Mouse (Mus musculus) thymus, postnatal 0 days (tissue): ENCODE measurements around the gene Blm. TPM values are rescaled to one million over a fixed set of nuclear protein-coding genes. Genes with fewer than 3 reads are reported as not detected.
"Not testable (repeated sequence)": the region's sequence is repeated elsewhere in the genome, so short reads cannot be mapped to it uniquely, and the experiment has no call there.

ENCODE experiments used
- DNase-seq: peaks from one replicate; pipeline ENCODE4 v3.0.0-alpha.2; 2015; ENCODE audit warnings: low spot score
- polyA plus RNA-seq: library from polyadenylated mRNA; unstranded; fragments of >200 nt; fragmentation: Nextera tagmentation; extraction: Ambion mirVana; gene quantifications from 2 replicates; pipeline ENCODE4 v1.2.1, GENCODE M21; 2015

Gene Blm
- polyA plus RNA-seq, 1 experiment from 2014 or later = 19.5 TPM

DNA sequence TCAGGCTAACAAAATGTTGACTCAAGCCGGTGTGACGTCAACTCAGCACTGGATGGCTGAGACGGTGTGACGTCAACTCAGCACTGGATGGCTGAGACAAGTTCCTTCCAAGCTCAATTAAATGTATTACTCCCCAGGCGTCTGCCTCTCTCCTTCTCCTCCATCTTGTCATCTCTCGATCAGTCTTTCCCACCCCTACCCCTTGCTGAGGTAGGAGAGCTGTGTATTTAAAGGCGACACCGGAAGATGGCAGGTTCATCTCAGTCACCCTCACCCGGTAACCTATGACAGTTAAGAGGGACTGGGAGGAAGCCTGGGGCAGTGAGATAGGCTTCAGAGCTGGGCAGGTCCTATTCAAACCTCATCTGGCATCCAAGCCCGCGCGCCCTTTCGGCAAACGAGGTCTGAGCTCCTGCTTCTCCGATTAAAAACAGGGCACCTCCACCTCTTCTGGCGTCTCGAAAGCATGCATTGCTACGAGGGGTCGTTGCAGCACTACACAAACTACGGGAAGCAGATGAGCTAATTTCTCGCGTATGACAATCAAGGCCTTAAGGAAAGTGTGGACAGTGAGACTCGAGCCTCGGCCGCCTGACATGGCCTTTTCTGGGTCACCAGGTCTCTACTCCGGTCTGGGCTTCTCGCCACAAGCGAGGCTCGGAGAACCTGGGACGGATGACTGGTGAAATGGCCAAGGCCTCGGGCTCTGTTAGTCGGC is 469 bp downstream of the Blm start:
- DNase-seq = peak; percentile 62

DNA sequence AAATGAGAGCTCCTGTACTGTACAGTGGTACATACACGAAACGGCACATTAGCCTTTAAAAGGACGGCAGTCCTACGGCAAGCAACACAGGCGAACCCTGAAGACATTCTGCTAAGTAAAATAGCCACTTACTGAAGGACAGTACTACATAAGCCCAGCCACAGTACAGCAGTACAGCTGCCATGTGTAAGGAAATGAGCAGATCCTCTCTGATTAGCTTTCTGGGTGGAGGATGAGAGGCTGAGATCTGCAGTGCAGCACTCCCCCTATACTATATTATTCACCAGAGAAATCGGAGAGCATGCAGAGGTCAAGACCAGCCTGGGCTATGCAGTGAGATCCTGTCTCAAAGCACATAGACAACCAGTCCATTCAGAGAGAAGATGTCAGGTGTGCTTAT is 3.8 kb downstream of the Blm start:
- no peak for DNase-seq

DNA sequence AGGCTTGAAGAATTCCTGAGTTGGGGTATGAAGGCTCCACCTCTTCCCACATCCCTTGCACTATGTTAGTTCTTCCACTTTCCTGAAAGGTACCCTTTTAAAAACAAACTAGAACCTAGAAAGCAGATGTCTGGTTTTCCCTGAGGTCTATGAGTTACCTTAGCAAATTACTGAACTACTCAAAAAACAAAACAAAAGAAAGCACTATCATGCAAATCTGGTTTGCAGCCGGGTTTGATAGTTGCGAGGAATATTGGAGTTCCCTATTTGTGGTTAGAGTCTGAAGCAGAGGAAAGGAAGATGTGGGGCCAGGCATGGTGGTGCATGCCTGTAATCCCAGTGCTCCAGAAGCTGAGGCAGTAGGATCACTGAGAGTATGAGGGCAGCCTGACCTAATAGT is 4.3 kb downstream of the Blm start:
- DNase-seq = no peak

DNA sequence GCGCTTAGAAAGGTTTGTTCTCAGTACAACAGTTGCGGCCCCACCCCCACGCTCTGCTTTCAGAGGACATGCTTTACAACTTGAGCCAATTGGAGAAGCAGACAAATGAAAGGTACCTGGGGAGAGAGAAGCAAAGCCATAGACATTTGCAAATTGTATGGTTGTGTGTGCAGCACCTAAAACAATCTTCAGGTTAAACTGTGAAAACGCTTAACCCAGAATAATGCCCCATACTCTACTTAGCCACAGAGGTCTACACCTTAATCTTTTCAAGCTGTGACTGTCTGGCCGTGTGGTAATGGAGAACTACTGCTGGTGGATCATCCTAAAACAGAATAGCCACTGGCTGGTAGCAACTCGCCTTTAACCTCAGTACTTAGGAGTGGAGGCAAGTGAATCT is 8.2 kb downstream of the Blm start:
- no peak for DNase-seq

DNA sequence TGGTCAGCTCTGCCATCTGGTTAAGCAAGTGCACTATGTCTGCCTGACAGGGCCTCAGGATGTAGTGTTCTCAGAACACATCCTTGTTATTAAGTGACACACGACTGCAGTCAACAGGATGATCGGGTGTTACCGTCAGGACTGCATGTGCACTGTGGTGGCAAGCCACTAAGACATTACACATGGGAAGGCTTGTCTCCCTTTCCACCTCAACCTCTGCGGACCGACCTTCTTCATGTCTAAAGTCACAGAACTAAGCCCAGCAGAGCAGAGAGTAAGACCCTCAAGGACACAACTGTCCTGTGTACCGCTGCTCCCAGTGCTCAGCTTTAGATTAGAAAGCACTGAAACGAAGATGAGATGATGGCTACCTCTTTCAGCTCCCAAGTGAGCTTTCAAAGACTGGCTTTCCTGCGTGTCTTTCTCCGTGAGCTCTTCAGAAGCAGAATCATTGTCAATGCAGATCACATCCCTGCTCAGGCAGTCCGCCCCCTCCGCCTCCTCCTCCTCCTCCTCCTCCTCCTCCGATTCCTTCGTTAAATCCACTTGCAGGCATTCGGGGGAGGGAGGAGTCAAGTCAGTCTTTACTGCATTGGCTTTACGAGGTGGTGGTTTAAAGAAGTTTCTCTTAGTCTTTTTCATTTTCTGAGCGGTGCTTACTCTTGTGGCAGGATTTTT is 22.4 kb downstream of the Blm start:
- no peak for DNase-seq

DNA sequence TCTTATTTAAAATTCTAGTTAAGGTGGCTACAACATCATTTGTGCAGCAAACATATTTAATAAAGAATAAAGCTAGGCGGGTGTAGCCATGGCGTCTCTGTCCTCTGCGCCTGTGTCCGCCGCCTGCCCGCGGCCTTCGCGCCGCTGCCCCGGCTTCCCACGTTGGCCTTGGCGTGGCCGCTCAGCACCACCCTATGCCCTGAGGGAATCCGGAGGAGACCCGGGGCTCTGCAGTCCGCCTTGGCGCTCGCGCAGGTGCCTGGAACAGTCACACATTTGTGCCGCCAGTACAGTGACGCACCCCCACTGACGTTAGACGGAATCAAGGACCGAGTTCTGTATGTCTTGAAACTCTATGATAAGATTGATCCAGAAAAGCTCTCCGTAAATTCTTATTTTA is 27.2 kb downstream of the Blm start:
- DNase-seq = not testable (repeated sequence)

DNA sequence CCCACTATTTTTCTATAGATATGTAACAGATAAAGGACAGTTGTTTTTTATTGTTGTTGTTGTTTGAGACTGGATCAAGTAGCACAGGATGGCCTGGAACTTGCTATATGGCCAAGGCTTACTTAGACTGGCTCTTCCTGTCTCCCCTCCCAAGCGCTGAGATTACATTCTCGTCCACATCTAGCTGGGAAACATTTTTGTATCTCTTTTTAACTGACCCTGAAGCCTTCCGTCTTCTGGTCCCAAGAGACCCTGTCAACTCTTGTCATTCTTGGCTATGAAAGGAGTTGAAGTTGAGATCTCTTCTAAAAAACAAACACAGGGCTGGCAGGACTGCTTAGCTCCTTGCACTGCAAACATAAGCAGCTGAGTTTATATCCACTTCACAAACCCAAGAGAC is 28.9 kb downstream of the Blm start:
- no peak for DNase-seq

DNA sequence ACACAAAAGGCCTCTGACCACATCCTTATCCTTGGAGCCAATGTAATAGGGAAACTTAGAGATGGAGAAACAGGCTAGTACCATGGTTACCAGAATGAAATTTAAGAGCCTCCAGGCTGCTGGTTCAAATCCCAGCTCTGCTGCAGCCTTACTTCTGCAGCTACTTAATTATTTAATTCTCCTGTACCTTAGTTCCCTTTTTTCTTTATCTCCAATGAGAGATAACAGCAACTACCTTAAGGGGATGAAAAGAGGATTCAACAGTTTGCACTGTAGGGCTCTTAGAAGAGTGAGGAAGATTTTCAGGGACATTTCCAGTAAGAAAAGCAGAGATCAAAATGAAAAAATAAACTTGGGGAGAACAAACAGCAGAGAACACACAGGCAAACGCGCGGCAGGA is 30.0 kb downstream of the Blm start:
- DNase-seq = no peak

DNA sequence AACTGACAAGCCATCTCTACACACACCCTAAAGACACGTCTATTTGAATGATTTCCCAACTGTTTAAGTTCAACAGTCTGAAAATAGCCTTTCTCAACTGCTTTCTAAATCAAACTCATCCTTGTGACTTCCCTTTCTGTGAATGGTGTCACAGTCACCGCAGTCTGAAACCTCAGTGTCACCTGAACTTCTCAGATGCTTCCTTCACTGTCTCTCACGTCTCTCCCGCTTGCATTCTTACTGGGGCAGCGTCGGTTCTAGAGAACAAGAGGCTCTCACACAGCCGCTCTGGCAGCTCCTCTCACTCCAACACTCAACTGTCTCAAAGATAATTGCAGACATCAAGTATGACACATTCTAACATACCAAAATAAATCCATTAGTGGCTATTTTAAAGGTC is 33.9 kb downstream of the Blm start:
- peak; percentile 4 for DNase-seq

DNA sequence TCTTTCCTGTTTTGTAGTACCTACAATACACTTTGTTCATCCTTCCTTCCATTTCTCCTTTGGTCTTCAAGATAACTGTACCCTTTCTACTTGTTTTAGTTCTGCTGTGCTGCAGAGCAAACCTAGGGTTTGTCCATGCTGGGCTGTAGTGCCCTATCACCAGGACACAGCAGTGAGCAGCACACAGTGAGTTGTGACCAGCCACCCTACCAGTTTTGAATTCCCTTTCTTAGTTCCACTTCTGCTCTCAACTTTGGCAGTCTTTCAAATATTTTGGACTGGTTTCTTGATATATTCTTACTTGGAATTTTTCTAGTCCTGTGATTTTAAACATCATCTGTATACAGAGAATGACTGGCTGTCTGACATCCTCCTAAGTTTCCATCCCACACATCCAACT is 34.8 kb downstream of the Blm start:
- no peak for DNase-seq

DNA sequence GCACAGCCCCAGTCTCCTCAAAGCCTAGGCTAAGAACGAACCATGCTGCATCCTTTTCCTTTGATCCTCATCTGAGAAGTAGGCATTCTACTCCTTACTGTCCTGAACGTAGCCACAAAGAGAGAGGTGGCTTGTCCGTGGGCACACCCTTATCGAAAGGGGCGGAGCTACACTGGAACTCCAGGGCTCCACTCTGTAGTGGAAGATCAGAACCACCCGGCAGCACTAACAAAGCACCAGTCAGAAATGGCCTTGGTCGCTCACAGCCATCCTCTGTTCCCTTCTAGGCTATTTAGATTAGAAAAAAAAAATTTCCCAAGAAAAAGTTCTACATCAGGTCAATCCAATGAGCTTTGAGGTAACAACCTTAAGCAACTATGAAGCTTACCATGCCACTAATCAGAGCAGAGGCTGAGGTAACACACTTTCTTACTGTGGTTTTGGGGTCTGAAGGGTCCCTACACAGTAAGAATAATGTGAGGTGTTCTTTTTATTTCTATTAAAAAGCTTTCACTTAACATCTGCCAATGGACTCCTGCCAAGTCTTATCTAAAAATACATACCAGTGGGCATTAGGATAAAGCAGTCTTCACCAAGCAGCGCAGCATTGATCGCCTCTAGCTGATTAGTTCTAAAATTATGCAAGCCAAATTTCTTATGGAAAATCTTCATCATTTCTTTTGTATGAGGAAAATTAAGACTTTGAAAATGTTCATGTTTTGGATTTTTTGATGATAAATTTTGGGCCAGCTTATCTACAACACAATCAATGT is 35.5 kb downstream of the Blm start:
- DNase-seq = no peak

DNA sequence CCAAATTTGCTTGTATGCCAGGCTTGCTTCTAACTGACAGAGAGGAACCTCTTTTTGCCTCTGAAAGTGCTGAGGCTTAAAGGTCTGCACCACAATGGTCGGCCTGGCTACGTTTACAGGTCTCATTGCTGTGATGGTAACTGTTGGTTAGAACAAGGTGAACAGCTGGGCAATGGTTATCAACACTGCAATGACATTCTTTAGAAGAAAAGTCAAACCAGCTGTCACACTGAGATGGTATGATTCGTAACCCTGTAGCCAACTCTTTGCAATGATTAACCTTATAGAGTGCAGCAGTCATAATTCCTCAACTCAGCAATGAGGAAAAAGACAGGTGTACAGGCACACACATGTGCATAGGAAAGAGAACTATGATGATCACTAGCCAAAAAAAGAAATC is 38.3 kb downstream of the Blm start:
- DNase-seq = no peak

DNA sequence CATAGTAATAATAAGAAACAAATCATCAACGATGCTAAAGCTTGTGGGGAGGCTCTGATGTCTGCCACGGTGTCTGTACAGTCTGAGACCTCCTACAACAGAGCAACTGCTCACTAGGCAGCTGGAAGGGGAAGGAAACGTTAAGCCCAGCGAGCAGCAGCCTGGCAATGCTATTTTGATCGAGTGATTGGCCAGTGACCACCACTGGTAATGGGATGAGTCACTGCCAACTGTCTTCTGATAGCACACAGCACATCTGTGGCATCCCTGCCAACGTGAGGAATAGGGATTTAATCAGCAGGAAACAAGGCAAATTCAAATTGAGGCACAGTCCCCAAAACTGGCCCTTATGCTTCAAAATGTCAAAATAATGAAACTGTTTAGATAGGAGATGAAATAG is 39.7 kb downstream of the Blm start:
- no peak for DNase-seq

DNA sequence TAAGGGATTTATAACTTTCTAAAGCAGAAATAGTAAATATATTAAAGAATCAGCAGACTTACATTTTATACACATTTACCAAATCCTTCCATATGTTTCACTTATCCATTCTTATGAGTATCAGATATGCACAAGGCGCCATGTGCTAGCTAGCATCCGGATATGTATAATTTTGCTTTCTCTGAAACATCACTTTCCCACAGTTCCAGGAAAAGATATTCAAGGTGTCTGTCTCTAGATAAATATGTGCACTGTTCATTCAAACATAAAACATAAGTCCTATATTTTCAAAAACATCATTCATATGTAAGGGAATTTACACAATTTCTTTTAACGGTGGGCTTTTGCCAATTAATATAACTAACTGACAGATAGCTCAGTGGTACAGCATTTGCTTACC is 42.9 kb downstream of the Blm start:
- no peak for DNase-seq

DNA sequence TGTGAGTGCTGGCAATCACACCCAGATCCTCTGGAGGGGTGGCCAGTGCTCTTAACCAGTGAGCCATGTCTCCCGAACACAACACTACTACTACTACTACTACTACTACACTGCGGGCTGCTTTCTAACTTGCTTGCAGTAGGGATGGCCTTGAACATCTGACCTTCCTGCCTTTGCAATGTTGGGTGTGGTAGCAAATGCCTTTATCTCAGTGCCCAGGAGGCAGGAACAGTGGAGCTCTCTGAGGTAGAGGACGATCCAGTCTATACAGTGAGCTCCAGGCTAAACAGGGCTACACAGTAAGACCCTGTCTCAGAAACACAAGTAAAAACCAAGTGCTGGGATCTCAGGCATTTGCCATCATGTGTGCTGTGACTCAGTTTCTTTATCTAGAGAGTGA is 43.8 kb downstream of the Blm start:
- no peak for DNase-seq

DNA sequence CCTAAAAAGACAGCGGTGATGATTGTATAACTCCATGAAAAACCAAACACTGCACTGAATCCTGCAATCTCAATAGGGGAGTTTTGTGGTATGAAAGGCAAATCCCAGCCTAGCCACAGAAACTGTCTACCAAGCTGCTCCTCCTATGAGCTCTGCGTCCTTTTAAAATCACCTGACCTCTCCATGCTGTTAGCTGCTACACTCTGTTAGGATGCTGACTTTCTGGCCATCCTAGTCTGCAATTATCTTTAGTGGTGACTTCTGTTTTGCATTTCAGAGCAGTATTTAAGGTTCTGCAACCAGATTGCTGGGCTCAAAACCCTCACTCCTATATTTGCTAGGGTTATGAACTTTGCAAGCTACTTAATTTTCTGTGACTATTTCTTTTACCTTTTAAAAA is 44.6 kb downstream of the Blm start:
- DNase-seq = no peak

DNA sequence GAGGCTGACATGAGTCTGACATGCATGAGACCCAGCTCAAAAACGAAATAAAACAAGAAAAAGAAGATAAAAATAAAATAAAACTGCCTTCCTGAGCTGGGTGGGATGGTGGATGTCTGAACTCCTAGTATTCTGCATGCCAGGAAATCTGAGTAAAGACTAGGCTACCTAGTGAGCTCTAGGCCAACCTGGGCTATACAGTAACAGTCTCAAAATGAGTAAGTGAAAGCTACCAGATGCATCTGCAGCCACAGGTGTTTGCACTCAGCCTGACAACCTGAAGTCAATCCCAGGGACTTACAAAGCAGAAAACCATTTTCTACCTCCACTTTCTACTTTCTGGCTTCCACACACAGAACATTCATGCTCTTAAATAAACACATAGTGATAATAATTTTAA is 45.5 kb downstream of the Blm start:
- no peak for DNase-seq

DNA sequence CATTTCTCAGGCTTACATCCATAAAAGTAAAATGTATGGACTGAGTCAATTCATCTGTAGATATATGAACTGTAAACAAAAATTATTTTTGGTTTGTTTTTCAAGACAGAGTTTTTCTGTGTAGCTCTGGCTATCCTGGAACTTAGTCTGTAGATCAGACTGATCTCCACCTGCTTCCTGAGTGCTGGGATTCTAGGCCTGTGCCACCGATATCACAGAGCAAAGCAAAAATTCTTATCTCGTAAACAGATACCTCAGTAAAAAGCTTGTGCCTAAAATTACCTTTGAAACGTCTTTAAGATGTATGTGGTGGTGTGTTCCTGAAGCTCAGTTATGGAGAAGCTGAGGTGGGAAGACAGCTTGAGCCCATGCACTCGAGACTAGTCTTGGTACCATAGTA is 47.7 kb downstream of the Blm start:
- no peak for DNase-seq

DNA sequence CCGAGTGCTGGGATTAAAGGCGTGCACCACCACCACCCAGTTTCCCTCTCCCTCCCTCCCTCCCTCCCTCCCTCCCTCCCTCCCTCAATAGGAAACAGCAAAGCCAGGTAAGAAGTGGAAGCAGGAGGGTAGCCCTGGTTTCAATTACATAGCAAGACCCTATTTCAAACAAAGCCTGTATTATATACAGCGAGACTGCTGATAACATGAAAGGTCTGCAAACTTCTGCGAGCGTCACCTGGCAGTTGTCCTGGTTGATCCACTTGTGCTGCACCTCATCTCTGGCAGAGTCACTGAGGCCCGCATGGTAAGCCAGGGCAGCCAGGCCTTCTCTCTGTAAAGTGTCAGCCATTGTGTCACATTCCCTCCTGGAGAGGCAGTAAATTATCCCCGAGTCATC is 54.8 kb downstream of the Blm start:
- DNase-seq = no peak

DNA sequence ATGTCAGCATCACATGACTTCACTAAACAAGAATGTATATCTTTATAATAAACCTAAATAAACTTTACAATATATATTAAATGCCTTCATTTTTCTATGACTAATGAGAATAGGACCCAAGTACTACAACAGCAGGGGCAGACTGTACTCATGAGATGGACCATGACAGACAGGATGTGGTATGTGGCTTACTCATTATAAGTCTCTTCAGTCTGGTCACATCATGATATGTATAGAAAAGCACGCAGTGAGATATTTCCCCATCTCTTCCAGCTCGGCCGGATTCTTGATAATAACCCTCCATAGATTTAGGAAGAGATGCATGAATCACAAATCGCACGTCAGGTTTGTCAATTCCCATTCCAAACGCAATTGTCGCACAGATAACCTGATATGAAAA is 61.1 kb downstream of the Blm start:
- no peak for DNase-seq

DNA sequence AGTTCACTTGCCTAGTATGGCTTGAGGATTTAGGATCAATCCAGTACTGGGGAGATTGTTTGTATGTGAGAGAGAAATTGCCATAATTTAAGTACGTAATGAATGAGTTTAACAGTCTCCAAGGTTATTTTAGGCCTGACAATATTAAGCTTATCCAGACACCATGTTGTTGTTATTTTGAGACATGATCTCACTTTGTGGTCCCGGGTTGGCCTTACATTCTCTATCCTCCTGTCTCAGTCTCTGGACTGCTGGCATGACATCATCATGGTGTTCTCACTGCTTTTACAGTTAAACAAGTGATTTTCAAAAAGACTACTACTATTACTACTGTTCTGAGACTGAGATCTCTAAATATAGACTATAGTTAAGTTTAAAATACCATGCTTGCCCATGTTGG is 66.1 kb downstream of the Blm start:
- DNase-seq = no peak

DNA sequence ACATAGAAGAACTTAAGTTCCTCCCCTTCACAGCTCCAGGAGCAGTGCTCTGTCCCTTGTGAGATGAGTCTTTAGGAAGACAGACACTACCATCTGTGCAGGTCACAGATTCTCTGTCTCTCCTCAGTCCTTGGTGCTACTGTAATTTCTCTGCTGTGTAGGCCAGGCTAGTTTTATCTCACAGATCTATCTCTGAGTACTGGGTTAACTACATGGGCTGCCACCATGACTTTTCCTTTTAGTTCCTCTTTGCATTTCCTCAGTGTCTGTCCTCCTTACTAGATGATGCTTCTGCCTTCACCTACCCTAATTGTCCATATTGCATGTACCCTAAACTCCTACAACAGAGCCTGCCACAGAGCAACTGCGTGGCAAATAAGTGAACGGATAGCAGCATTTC is 67.6 kb downstream of the Blm start:
- no peak for DNase-seq

DNA sequence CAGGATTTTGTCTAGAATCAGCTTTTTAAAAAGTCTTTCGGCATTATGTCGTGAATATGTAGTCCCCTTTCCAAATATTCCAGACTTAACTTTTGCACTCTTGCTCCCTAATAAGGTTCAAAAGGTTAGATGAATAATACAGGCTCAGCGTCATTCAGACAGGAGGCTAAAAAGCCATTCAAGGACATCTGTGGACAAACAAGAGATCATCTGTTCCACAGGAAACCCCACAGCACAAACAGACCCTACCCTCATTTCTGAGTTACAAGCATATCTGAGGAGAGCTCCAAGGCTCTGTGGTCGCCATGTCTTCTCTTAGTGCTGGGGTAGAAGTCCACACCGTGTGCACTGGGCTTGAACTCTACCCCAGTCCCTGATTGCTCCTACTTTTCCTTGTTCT is 70.1 kb downstream of the Blm start:
- no peak for DNase-seq
